Mouse (Mus musculus): ENCODE measurements around the gene Ddx60. TPM values are rescaled to one million over a fixed set of nuclear protein-coding genes. Genes with fewer than 3 reads are reported as not detected.
A peak's percentile ranks its signal among the peaks of the same experiment; 100 is the strongest.

Ddx60 gene
- 1.0 and 3.5 TPM in 2 replicates for polyA plus RNA-seq (2012; rRNA removed)

DNA sequence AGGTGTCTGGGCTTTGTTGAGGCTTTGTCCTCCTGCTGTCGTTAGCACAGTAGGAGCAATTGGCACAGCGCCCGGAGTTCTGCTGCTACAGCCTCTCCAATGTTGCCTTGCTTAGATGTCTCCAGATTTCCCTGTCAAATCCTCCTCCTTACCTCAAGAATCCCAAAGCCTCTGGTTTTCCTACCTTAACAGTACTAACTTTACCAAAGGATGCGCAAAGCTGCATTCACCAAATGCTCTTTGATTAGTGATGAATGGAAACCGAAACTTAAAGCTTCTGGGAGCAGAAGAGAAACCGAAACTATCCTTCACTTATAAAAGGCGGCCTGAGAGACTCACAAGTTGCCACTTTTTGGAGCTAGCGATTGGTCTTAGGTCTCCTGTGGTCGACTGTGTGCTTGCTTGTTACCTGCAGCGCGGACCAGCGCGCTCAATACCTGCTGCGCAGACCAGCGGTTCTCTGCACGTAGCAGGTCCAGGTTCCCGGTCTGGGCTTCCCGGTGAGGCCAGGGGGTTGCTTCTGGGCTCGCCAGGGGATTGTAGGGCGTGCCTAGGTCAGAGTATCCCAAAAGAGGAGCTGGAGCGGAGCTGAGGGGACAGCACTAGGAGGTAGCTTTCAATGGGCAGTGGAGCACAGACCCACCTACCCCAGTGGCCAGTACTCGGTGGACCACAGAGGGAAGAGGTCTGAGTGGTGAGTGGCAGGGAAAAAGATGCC lies at the start of gene Ddx60:
TSS of gene Ddx60 (plus strand) at position 311 of the 718 bp plus-strand sequence.
- WGBS = 3% methylated on average over 22 of the region's 22 CpGs
- H3K27ac ChIP-seq (ENCODE audit: insufficient read depth, low read depth, low read length) = peak within 1 kb of the TSS; percentile 88
- H3K27me3 ChIP-seq (ENCODE audit: control insufficient read depth, insufficient read depth, low read length) = no peaks in the 10 kb centered on the region
- peak within 1 kb of the TSS; percentile 84 for H3K4me3 ChIP-seq (ENCODE audit: low read depth, low read length)
- peaks cover 6% of the 10 kb centered on the region for H3K4me1 ChIP-seq (ENCODE audit: control insufficient read depth, insufficient read depth, insufficient read length, low read length)
- TF ChIP-seq POLR2A (IDR thresholded peaks at IDR 0.05; ENCODE audit: low read depth, low read length) = peak; percentile 62; the same call in 1 of the 2 replicates
- no peak for TF ChIP-seq CTCF (IDR thresholded peaks at IDR 0.05; ENCODE audit: extremely low read depth, insufficient read length, insufficient replicate concordance, low read depth, low read length)
- H3K36me3 ChIP-seq (ENCODE audit: control insufficient read depth, insufficient read depth, low read length) = no peaks in the 10 kb centered on the region

DNA sequence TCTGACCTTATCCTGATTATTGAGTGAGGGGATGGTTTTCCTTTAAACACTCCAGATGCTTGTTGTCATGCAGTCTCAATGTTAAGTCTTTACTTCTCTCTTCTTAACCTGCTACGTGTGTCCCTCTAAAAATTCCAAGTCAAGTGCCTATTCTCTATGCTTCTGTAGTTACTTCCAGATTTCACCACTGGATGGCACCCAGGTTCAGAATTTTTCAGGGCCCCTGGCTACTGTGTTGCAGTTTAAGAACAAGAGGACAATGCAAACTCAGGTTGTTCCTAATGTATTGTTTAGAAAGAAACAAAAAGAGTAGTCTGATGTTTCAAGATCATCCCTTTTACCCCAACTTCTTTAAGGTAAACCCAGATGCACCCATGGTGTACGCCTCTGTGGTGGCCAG lies 33.8 kb upstream of the Ddx60 start:
- no peak for TF ChIP-seq CTCF (IDR thresholded peaks at IDR 0.05; ENCODE audit: extremely low read depth, insufficient read length, insufficient replicate concordance, low read depth, low read length)
- no peak for TF ChIP-seq POLR2A (IDR thresholded peaks at IDR 0.05; ENCODE audit: low read depth, low read length)
- Histone ChIP-seq H3K27me3 (ENCODE audit: control insufficient read depth, insufficient read depth, low read length) (no peaks in the 10 kb centered on the region), H3K4me1 (ENCODE audit: control insufficient read depth, insufficient read depth, insufficient read length, low read length) (peaks cover 3% of the 10 kb centered on the region), H3K27ac (ENCODE audit: insufficient read depth, low read depth, low read length) (no peak overlapping the region), H3K4me3 (ENCODE audit: low read depth, low read length) (no peak overlapping the region), H3K36me3 (ENCODE audit: control insufficient read depth, insufficient read depth, low read length) (no peaks in the 10 kb centered on the region)
- 50% methylated on average over 2 of the region's 2 CpGs for WGBS

GRCm38 (mm10) chr8:61896742-61897141 lies 31.1 kb upstream of the Ddx60 start:
- H3K4me1 ChIP-seq (ENCODE audit: control insufficient read depth, insufficient read depth, insufficient read length, low read length) = peaks cover 3% of the 10 kb centered on the region
- no peak overlapping the region for H3K27ac ChIP-seq (ENCODE audit: insufficient read depth, low read depth, low read length)
- H3K27me3 ChIP-seq (ENCODE audit: control insufficient read depth, insufficient read depth, low read length) = no peaks in the 10 kb centered on the region
- TF ChIP-seq CTCF (IDR thresholded peaks at IDR 0.05; ENCODE audit: extremely low read depth, insufficient read length, insufficient replicate concordance, low read depth, low read length) = no peak
- no peak for TF ChIP-seq POLR2A (IDR thresholded peaks at IDR 0.05; ENCODE audit: low read depth, low read length)
- no peak overlapping the region for H3K4me3 ChIP-seq (ENCODE audit: low read depth, low read length)
- WGBS = 81% methylated on average over 1 of the region's 1 CpGs
- H3K36me3 ChIP-seq (ENCODE audit: control insufficient read depth, insufficient read depth, low read length) = no peaks in the 10 kb centered on the region

- Histone ChIP-seq H3K27ac (ENCODE audit: insufficient read depth, low read depth, low read length) (no peak overlapping the region), H3K4me1 (ENCODE audit: control insufficient read depth, insufficient read depth, insufficient read length, low read length) (peaks cover 3% of the 10 kb centered on the region), H3K36me3 (ENCODE audit: control insufficient read depth, insufficient read depth, low read length) (no peaks in the 10 kb centered on the region), H3K27me3 (ENCODE audit: control insufficient read depth, insufficient read depth, low read length) (no peaks in the 10 kb centered on the region), H3K4me3 (ENCODE audit: low read depth, low read length) (no peak overlapping the region)
- TF ChIP-seq POLR2A (IDR thresholded peaks at IDR 0.05; ENCODE audit: low read depth, low read length) (no peak), CTCF (IDR thresholded peaks at IDR 0.05; ENCODE audit: extremely low read depth, insufficient read length, insufficient replicate concordance, low read depth, low read length) (no peak)
- 72% methylated on average over 1 of the region's 1 CpGs for WGBS
These were observed 30.5 kb upstream of the Ddx60 start for GRCm38 (mm10) chr8:61897402-61897801.

DNA sequence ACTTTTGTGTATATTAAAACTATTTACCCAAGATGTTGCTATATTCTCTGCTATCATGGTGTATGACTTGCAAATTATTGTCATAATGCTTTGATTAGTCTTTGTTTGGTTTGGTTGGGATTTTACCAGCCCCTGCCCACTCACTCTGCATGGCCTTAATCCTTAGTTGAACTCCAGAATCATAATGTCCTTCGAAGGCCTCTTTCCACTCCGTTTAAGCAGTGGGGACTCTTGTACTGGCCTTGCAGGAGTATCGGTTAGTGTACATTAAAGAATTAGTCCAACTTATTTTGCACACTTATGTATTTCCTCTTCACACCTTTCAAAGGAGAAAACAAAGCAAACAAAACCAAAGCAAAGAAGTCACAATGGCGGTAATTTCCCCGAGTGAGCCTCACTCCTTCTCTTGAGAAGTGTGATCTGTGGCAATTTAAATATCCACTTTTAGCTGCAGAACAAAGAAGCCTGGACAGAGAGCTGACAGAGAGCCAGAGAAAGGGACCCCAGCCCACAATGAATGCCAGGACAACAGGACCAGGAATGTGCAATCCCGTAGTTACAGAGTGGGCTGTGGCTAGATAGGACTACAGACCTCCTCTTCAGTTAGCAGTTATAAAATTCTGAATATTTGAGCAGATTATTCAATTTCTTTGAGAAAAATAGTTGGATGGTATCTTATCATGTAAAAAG lies 26.7 kb upstream of the Ddx60 start:
- H3K4me3 ChIP-seq (ENCODE audit: low read depth, low read length) = no peak overlapping the region
- H3K4me1 ChIP-seq (ENCODE audit: control insufficient read depth, insufficient read depth, insufficient read length, low read length) = no peaks in the 10 kb centered on the region
- 79% methylated on average over 6 of the region's 6 CpGs for WGBS
- no peak overlapping the region for H3K27ac ChIP-seq (ENCODE audit: insufficient read depth, low read depth, low read length)
- H3K27me3 ChIP-seq (ENCODE audit: control insufficient read depth, insufficient read depth, low read length) = no peaks in the 10 kb centered on the region
- no peaks in the 10 kb centered on the region for H3K36me3 ChIP-seq (ENCODE audit: control insufficient read depth, insufficient read depth, low read length)
- TF ChIP-seq CTCF (IDR thresholded peaks at IDR 0.05; ENCODE audit: extremely low read depth, insufficient read length, insufficient replicate concordance, low read depth, low read length) = no peak
- TF ChIP-seq POLR2A (IDR thresholded peaks at IDR 0.05; ENCODE audit: low read depth, low read length) = no peak

GRCm38 (mm10) chr8:61902521-61902920 lies 25.4 kb upstream of the Ddx60 start, which contains the start of gene Palld:
Gene Palld, minus strand, starts transcription at chr8:61902690.
- Histone ChIP-seq H3K4me3 (ENCODE audit: low read depth, low read length) (no peak within 1 kb of the TSS), H3K27ac (ENCODE audit: insufficient read depth, low read depth, low read length) (no peak within 1 kb of the TSS)
- whole genome bisulfite sequencing = 89% methylated on average over 5 of the region's 5 CpGs

More at GRCm38 (mm10) chr8:61902521-61902920, 25.4 kb upstream of the Ddx60 start, which contains the start of gene Palld:
- no peak for TF ChIP-seq CTCF (IDR thresholded peaks at IDR 0.05; ENCODE audit: extremely low read depth, insufficient read length, insufficient replicate concordance, low read depth, low read length)
- TF ChIP-seq POLR2A (IDR thresholded peaks at IDR 0.05; ENCODE audit: low read depth, low read length) = no peak
- Histone ChIP-seq H3K4me1 (ENCODE audit: control insufficient read depth, insufficient read depth, insufficient read length, low read length) (no peaks in the 10 kb centered on the region), H3K27me3 (ENCODE audit: control insufficient read depth, insufficient read depth, low read length) (no peaks in the 10 kb centered on the region), H3K36me3 (ENCODE audit: control insufficient read depth, insufficient read depth, low read length) (no peaks in the 10 kb centered on the region)
